Mouse (Mus musculus): ENCODE measurements around the gene Glt6d1.

Glt6d1 gene

GRCm38 (mm10) chr2:25797635-25798034, 18.0 kb downstream of the Glt6d1 start:
- no peak for DNase-seq (ENCODE audit: low read depth)

GRCm38 (mm10) chr2:25789092-25789491, 26.6 kb downstream of the Glt6d1 start:
- peak; percentile 50 for DNase-seq (ENCODE audit: low read depth)

- DNase-seq (ENCODE audit: low read depth): no peak
Observed at GRCm38 (mm10) chr2:25785573-25786322, 29.9 kb downstream of the Glt6d1 start.

GRCm38 (mm10) chr2:25781957-25782356, 33.7 kb downstream of the Glt6d1 start, which contains the start of gene Gm13539:
Gene Gm13539 (plus strand): TSS chr2:25782257.
- no peak for DNase-seq (ENCODE audit: low read depth)

- no peak for DNase-seq (ENCODE audit: low read depth)
Observed at GRCm38 (mm10) chr2:25780921-25781320, 34.7 kb downstream of the Glt6d1 start.

GRCm38 (mm10) chr2:25779076-25779475, 36.6 kb downstream of the Glt6d1 start:
- no peak for DNase-seq (ENCODE audit: low read depth)

- no peak for DNase-seq (ENCODE audit: low read depth)
Observed at GRCm38 (mm10) chr2:25776717-25777116, 38.9 kb downstream of the Glt6d1 start, which contains the start of gene Lcn11. Gene Lcn11 (plus strand): TSS chr2:25777017.

- no peak for DNase-seq (ENCODE audit: low read depth)
Observed at GRCm38 (mm10) chr2:25775991-25776390, 39.7 kb downstream of the Glt6d1 start.

- DNase-seq (ENCODE audit: low read depth): no peak
Observed at GRCm38 (mm10) chr2:25774640-25775039, 41.0 kb downstream of the Glt6d1 start.

- DNase-seq (ENCODE audit: low read depth): no peak
Observed at GRCm38 (mm10) chr2:25773507-25773906, 42.1 kb downstream of the Glt6d1 start.

- DNase-seq (ENCODE audit: low read depth): no peak
Observed at GRCm38 (mm10) chr2:25767764-25768163, 47.9 kb downstream of the Glt6d1 start.

GRCm38 (mm10) chr2:25765269-25765668, 50.4 kb downstream of the Glt6d1 start, which contains the start of gene Lcn3:
Gene Lcn3 (plus strand): TSS chr2:25765569.
- no peak for DNase-seq (ENCODE audit: low read depth)

- no peak for DNase-seq (ENCODE audit: low read depth)
Observed at GRCm38 (mm10) chr2:25758064-25758625, 57.5 kb downstream of the Glt6d1 start.

- DNase-seq (ENCODE audit: low read depth): no peak
Observed at GRCm38 (mm10) chr2:25754201-25754600, 61.4 kb downstream of the Glt6d1 start.

Data from c-Kit-positive CD71-positive TER-119-negative erythroid progenitor cells, embryonic 14.5 days (primary cell).